Mouse (Mus musculus) layer of hippocampus, postnatal 36 days (tissue): ENCODE measurements at regions not wholly inside any gene's neighbourhood (a gene's known extent, or its start where the extent isn't known, plus 50 kb on each side); places are given as distances from the start of the nearest gene placed in this dataset.
"Not testable (repeated sequence)": the region's sequence is repeated elsewhere in the genome, so short reads cannot be mapped to it uniquely, and the experiment has no call there.

Source experiments
- DNase-seq, 2 experiments: peaks; one replicate each; pipeline ENCODE4 v3.0.0; 2022

DNA sequence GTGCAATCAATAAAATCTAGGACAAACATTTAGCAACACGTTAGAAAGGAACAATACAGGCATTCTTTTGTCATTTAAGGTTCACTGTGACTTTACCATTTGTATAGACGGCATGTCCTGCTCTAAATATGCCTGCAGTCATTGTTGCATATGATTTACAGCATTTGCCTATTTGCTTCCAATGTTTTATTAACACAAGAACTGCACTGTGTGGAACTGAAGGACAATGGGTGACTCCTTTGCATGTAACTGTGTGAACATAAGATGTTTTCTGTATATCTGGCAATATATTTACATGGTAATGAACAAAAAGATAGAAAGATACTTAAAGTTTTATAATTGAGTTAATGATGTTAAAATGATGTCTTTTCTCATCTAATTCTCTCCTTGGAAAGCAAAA, 57.1 kb downstream of the Pou4f1 start:
- no peak for DNase-seq

DNA sequence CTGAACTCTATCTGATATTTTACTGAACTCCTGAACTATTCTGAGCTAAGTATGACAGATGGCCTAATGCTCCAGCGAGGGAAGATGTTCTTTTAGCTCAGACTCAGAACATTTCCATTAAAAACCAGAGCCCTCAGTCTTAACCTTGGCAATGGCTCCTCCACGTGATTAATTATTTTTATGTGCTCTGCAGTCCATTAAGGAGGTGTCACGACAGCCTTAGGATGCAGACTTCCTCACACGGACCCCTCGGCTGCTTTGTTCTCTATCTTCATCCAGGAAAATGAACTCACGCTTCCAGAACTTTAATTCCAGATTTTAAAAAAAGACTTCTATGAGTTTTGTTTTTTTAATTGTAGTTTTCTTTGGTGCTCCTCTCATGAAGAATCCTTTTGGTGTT, 57.5 kb downstream of the Pou4f1 start:
- DNase-seq, result no peak

DNA sequence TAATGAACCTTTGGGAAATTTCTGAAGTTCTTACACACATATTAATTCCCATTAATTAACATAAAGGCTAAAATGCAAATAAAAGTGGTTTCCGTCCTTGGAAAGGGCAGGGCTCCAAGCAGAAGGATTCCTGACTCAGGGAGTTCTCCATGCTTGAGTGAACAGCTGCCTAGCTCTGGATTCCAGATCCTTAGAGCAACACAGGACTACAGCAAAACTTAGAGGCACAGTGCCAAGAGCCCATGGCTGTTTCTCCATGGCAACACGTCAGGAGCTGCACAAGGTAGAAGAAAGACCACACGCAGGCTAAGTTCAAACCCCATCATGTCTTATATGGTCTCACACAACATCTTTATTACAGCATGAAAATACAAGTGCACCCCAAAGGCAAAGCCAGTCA, 61.7 kb downstream of the Pou4f1 start:
- no peak for DNase-seq

DNA sequence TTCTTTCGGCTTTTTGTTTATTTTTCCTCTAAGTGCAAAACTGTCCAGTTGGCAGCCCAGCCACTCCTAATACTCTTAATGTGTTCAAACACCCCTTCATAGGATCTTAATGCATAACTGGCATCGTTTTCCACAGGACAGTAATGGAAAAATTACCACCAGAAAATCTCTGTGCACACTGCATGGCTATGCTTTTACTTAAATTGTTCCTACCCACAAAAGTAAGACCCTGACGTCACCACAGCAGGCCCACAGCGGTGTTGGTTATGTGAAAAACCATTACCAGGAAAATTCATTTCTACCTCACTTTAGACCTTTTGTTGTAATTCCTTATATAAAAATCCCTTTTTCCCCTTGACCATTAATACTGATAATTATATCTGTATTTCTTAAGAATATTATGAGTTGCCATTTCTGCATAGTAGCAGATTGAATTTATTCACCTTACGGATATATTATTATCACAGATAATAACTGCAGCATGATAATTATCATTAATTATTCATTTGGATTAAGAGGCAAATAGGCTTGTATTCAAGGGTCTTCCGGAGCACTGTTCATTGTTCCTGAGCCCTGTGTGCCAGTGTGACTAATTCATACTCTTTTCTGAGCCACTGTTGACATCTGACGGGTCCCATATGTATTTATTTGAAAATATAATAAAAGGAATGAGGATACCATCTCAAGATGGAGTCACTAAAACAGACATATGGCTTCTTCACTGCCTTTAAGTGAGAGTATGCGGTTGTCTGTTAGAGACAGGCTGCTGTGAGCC, 78.3 kb downstream of the Pou4f1 start:
- no peak for DNase-seq

DNA sequence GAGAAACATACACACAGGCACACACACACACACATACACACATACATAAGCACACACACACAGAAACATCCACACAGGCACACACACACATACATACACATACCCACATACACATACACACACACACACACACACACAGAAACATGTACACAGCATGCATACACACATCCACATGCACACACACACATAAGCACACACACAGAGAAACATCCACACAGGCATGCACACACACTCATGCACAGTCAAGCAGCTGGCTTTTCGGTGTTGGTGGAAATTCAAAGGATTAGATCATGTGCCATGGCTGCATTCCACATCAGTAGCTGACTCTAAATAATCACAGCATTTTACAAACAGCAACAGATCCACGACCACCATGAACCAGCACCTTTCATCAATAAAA, 78.9 kb downstream of the Pou4f1 start:
- DNase-seq, result no peak

DNA sequence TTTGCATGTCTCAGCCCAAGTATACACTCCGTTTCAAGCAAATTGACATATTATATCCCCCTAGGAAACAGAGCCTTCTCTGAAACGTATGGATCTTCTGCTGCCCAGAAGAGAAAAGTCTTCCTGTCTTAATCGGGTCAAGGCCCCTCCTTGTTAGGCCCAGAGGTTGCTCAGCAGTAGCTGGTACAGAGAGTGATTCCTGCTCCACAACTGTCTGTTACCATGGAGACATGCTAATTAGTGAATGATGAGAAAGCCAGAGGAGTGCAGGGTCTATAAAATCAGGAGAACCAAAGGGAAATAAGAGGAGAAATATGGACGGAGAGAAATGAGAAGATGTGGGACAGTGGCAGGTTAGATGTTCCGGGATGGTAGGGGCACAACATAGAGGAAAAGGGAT, 86.8 kb downstream of the Pou4f1 start:
- no peak for DNase-seq

DNA sequence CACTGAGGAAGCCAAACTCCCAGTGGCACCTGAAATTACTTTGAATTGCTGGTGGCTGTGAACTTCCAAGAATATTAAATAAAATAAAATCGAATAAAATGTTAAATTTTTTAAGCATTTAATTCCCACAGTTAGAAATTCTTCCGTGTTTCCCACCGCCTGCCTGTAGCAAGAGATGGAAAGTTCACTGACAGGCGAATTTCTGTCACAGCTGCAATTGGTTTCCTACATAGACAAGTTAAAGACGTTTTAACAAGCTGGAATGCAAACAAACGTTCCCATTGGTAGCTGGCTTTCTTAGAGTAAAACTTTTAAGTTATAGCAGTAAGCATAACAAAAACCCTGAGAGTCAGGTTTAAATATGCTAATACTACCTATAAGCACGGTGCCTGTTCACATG, 95.0 kb downstream of the Pou4f1 start:
- DNase-seq, result no peak

DNA sequence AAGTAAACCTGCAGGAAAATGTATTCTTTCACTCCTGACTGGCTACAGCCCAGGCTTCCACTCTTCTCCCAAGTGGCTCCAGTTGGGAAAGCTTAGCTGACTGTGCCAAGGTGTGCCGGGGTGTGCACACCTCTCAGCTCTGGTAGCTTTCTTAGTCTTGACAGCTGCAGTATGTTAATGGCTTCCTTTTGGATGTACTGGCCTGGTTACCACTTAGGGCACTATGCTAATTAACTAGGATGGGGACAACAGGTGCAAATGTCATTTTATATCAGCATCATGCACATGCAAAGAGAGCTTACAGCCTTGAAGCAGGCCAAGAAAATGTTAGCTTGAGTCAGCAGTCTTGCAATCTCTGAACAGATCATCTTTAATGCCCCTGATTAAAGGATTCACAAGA, 111.2 kb downstream of the Pou4f1 start:
- no peak for DNase-seq

DNA sequence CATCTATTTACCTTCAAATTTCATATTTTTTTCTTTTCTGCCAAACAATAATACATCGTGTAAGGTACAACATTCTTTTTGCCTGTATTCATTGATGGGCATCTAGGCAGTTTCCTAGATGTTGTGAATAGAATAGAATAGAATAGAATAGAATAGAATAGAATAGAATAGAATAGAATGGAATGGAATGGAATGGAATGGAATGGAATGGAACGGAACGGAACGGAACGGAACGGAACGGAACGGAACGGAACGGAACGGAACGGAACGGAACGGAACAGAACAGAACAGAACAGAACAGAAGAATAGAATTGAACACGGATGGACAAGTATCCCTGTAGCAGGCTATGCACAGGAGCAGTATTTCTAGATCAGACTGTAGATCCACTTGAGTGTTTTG, 131.0 kb downstream of the Pou4f1 start:
- DNase-seq, result not testable (repeated sequence)

DNA sequence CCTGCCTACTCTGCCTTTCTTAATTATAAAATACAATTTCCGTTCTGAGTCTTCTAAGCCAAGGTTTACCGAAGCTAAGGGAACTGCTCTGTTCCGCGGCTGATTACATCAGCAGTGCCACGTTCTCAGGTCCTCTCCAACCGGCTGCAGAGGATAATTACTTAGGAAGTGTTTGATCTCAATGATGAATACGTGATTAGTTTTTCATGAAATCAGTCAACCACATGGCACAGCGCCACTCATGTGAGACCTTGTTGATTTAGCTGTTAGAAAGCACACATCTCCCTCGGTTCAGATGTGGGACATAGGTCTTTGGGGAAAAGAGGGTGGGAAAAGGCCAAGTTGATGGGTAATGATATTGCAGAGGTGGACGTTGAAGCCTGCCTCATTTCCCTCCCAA, 141.7 kb downstream of the Pou4f1 start:
- no peak for DNase-seq

DNA sequence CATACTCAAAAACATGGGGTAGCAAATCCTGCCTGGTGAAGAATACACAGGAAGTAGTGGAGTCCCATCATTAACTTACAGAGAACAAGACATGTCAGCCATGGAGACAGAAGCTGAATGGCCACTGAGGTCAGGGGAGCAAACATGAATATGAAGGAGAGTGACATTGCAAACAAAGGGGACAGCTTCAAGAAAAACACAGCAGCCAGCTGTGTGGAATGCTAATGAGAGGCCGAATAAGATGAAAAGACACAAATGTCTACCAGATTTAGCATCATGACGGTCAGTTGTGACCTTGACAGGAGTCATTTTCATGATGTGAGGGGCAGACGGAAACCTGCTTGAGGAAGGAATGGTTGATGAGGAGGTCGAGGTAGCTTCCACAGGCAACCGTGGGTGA, 167.7 kb downstream of the Pou4f1 start:
- no peak for DNase-seq

DNA sequence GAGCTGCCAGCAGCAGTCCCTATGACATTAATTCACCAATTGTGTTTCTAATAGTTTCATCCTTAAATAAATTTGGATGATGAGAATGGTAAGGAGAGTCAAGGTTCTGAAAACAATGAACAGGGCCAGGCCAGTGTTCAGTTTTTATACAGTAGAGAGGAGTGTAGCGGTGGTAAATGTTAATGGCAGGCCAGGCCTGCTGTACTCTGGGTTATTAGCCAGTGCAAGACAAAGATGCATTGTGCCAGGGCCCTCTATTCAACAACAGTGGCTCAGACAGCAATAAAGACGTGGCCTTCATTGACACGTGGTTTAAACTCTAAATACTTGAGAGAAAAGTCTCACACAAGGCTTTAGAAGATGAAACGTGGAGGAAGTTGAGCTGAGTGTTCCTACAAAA, 169.5 kb downstream of the Pou4f1 start:
- DNase-seq, result no peak

DNA sequence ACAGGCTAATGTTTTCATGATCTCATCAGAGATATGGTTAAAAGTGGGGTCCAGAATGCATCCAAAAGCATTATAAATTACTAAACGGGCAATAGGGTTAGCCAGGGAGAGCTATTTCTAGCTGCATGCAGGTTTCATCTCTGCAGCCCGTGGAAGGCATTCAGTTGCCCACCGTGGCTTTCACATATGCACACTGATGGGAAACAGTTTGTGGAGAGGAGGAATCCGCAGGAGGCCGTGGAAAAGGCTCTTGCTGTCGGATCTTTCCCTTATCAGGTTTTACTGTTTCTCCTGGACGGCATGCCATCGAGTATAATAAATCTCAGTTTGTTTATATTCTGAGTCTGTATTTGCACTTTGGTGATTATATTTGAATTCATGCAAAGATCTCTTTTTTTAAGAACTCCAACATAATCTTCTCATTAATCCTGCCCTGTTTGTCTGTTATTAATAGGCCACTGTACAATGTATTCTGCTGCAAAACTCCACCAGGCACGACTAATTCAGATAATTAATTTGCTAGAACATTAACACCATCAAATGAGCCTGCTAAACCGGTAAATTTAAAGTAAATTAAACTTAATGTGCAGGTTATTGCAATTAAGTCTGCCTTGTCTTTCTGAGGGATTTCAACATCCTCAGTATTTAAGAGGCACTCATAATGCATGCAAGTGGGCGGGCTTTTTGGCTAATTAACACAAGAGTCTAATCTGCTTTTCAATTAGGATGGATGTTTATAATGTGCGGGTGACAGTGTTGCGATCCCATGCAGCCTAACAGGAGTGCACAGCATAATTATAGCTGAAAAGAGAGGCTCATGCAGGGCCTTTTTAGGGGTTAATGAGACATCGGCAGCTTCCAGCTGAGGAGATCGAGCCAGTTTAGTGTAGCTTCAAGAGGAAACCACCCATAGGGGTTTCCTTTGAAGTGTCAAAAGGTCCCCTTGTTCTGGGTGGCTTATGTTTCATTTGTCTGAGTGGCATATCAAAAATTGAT, 170.2 kb downstream of the Pou4f1 start:
- no peak for DNase-seq

DNA sequence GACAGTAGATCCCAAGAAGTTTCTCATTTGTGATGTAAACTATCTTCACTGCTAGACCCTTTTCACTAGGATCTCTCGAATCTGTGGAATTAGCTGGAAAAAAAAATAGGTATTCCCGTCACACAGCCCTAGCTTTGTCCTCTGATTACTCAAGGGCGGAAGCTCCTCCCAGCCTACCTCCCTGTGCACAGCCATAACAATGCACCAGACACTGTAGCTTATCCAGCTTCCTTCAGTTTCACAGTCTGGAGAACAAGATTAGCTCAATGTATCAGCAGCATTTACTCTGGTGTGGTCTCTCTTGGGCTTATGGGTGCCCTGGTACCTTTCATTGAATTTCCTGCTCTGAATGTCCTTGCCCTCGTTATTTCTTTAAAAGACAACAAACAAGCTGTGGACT, 174.0 kb downstream of the Pou4f1 start:
- DNase-seq, result no peak

DNA sequence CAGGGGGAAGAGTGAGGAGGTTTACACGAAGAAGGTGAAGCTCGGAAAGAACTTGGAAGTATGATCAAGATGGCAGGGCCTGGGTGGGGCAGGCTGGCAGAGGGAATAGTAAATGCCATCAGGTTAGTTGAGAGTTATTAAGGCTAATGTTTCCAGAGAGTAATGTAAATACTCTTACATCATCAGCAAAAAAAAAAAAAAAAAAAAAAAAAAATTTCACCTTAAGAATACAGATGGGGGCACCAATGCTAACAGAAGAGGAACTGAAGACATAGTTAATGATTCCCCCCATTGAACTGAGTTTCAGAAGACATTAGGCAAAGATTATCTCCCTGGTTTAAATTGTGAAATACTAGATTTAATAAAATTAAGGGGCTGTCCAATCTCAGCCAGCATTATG, 174.7 kb downstream of the Pou4f1 start:
- no peak for DNase-seq

DNA sequence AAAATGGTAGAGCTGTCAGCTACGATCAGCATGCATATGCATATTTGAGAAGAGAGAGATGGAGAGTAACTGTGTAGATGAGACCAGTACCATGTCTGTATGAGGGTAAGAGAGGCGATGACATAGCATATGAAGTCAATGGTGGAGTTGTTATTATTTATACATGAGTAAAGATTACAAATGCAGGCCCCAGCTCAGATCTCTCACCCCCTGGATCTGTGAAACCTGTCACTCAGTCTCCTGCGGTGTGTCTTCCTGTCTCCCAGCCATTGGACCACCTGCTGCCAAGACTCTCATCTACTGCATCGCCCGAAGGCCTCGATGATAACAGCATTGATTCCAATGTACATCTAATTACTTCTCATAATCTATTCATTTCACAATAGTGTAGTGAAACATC, 187.4 kb downstream of the Pou4f1 start:
- no peak for DNase-seq

DNA sequence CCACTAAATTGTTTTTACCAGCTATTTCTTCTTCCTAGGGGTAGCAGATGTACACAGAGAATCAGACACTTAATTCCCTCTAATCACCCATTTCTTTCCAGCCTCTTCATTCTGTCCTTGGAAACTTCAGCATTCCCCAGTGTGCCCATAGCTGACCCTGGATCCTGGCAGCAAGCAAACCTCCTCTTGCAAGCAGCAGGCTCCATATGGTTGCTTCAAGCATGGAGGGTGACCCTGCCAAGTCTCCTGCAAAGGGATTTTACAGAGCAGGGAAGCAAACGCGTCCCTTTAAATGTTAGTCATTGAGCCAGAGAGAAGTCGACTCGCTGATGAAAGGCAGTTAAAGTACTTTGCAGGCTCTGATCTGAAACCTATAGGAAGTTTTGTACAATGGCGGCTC, 187.9 kb downstream of the Pou4f1 start:
- DNase-seq, result no peak

DNA sequence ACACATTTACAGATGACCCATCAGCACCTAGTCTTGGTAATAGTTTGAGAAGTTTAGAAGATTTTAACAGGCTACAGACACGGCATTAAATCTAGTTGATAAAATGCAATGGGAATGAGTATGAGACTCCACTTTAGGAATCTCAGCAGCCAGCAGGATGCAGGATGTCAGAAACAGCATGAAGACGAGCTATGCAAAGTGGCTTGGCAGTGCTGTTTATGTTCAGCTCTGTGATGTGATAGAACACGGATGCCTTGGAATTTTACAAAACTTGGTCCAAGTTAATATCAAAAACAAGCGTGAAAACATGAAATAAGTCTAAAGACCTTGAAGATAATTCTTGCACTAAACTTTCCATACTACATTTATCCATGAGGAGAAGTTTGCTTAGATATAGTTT, 193.0 kb downstream of the Pou4f1 start:
- DNase-seq, result no peak

DNA sequence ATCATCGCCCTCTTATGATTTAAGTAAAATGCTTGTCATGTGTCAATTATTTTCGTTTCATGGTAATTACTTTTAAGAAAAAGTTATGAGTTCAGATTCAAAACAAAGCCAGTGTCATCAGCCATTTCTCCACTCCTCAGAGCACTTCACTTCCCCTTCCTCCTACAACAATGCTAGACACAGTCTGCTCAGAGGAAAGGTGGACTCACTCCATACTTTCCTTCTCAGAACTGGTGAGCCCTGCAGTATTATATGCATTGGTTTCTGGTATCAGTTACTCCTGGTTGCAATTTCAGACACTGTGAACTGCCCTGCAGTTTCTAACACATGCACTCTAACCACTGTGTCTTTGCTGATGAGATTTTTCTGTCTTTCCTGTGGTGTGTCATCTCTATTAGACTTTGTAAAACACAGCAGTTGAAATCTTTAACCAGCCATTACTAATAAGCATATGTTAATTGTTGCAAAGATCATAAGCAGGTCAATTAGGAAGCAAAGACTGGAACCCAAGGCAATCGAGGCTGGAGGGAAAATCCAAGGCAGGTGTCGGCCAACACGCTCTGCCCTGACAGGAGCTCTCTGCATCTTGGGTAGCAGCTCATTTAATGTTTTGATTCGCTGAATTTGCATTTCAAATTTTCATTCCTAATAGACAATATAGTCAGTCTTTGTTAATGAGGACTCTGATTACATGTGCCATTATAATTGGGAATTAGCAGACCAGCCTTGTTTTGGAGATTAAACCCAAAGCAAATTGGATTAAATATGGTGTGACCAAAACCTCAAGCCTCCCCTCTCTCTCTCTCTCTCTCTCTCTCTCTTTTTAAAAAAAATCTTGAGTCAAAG, 202.7 kb downstream of the Pou4f1 start:
- no peak for DNase-seq

DNA sequence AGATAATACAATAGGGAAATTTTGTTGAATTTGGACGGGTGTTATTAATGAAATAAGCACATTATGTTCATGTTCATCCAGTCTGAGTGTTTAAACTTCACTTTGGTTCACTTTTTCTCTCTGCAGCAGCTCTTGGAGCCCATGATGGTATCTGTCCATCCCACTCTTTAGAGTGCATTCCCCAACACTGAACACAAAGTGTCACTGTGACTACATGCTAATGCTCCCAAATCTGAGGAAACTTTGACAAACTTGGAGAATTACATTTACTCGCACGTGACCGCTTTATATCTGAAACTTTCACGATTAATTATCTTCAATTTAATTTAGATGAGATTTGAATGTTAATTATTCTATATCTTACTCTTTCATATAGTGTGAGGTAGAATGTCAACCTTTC, 250.8 kb downstream of the Pou4f1 start:
- DNase-seq, result no peak

DNA sequence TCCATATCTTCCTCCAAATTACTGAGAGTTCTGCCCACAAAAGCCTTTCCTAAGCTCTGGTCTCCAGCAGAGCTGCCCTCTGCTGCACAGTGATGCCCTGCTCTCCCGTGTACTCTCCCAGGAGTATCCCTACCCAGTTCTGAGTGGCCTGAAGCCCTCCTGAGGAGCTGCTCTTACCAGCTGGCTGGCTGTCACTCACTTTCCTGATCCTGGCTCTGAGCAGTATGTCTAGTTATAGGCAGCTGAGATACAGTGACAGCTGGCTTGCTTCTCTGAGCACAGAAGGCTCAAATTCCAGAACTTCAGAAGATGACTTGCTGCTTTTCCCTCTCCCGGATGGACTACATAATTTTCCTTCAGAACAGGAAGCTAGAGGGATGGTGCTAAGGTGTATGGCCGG, 257.1 kb downstream of the Pou4f1 start:
- DNase-seq, result peak in 1 of 2 experiments; percentile 3

DNA sequence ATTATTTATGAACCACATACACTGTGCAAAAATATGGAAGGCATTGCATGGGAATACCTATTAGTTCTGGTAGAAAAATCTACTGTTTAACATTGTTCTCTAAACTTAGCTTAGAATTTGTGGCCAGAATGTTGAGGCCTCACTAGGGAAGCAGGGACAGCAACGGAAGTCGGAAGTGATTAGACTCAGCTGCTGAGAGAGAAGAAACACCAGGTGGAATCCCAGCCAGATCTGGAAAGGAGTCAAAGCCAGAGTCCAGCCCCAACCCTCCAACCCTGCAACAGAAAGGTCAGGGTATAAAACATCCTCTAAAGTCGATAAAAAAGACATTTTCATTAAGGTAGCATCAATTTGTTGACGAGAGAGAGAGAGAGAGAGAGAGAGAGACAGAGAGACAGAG, 258.9 kb downstream of the Pou4f1 start:
- DNase-seq, result no peak
